Mouse (Mus musculus) induced T-regulatory cell, adult 2 months (primary cell): ENCODE results near the gene Bfsp2.

Experiments
- DNase-seq: peaks from one replicate; pipeline ENCODE4 v3.0.0-alpha.2; 2012; ENCODE audit warnings: low read depth

Gene Bfsp2

GRCm38 (mm10) chr9:103382989-103383388 lies 97.2 kb downstream of the Bfsp2 start:
- no peak for DNase-seq

- DNase-seq, result no peak
Measured at GRCm38 (mm10) chr9:103380566-103380965, 99.7 kb downstream of the Bfsp2 start.

GRCm38 (mm10) chr9:103379199-103379598 lies 101.0 kb downstream of the Bfsp2 start:
- DNase-seq, result no peak

GRCm38 (mm10) chr9:103378686-103379085 lies 101.5 kb downstream of the Bfsp2 start:
- no peak for DNase-seq

DNA sequence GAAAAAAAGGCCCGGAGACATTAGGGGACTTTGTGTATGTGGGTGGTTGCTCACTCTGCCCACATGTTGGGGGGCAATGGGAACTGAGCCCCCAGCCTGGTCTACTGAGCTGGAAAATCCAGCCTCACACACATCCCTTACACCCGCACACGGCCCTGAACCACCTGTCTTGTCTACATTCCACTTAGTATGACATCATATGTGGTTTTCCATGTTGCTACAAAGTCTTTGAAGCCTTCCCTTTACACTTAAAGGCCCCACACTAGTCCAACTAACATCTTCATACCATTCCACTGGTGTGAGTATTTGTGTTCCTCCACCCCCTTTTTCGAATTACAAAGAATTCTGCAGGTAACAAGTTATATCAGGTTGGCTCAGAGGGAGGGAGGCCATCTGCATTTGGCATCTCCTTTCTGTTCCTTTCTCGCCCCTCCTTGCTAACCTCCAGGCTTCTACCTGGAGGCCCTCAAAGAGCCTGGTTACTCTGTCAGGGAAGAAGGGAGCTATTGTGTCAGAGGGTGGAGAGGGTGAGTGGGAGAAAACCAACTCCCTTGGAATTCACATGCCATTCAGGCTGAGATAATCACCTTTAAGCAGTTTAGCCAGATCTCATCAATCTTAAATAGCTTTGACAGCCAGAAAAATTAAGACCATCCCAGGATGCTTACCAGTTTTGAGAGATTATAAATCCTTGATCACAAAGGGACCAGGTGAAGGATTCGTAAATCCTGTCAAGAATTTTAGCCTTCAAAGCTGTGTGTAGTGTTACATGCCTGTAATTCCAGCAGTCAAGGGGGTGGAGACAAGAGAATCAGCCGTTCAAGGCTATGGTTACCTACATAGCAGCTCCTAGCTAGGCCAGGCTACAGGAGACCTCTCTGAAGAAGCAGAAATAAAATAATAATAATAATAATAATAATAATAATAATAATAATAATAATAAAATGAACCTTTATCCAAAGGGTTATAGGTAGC lies 103.6 kb downstream of the Bfsp2 start:
- DNase-seq, result no peak
